Mouse (Mus musculus): ENCODE data around the gene Crygf. TPM values are rescaled to one million over a fixed set of nuclear protein-coding genes. Genes with fewer than 3 reads are reported as not detected.
"Not testable (repeated sequence)": the region's sequence is repeated elsewhere in the genome, so short reads cannot be mapped to it uniquely, and the experiment has no call there.

Crygf gene
- polyA plus RNA-seq (2014; fragmentation: Nextera tagmentation; extraction: Ambion mirVana), result not detected in 2 replicates

DNA sequence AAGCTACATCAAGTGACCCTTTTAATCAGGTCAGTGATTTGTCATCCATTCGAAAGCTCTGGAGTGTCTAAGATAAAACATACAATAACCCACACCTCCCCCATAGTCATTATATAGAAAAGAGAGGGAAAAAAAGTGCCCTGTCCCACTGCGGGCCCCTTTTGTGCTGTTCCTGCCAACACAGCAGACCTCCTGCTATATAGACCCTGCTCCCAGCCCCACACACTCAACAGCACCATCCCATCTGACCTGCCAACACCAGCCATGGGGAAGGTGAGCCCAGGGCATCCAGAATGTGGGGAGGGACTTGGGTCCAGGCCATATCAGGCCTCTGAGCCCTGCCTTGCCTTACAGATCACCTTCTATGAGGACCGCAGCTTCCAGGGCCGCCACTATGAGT is at the start of gene Crygf:
Gene Crygf, plus strand, starts transcription at position 227 of the 400 bp plus-strand sequence.
- 70% methylated on average over 4 of the region's 4 CpGs for WGBS
- H3K9ac ChIP-seq (ENCODE audit: low read length), result no peak within 1 kb of the TSS
- ATAC-seq (ENCODE audit: low FRiP score), result 0 out of 2 replicates have a peak, but pooled peaks have one; percentile 24

DNA sequence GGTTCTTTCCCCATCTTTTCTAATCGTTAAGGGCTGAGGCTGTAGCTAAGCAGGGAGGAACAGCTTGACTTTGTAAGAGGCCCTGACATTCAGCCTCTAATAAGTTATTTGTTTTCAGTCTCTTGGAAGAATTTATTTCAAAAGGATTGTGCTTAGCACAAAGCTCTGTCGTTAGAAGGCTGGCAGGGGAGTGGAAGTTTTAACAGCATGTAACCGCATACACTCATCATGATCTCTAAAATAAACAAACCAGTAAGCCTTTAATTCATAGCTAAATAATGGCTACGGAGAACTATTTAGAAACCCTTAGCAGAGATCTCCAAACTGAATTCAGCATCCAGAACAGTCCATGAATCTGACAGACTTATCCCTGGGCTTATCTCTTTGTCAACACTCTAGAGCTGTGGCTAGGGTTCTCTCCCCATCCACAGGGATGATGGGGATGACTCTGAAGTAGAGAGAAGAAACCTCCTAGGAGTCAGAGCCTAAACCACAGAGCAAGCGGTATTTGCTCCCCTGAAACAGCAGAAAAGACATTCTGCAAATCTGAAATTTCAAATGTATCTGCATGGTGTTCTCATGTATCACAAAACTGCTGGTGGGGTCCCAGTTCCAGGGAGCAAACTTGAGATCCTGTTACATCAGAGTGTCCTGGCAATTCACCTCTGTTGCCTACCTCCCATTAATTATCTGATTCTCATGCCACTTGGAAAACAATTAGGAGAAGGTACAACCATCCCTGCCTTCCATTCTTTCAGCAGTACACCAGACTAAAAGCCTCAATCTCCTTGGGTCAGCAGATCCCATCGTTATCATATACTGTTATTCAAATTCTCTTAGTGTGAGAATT is 734 bp upstream of the Crygf start:
- Histone ChIP-seq H3K9me3 (ENCODE audit: control insufficient read depth, low read length) (no peaks in the 10 kb centered on the region), H3K27ac (ENCODE audit: low read depth, low read length) (no peak overlapping the region), H3K36me3 (ENCODE audit: control insufficient read depth, insufficient read depth, low read length) (no peaks in the 10 kb centered on the region), H3K4me3 (ENCODE audit: low read depth, low read length) (no peak overlapping the region), H3K9ac (ENCODE audit: low read length) (no peak overlapping the region), H3K4me2 (no peak overlapping the region), H3K27me3 (ENCODE audit: control insufficient read depth, insufficient read depth, low read length) (no peaks in the 10 kb centered on the region), H3K4me1 (ENCODE audit: control insufficient read depth, insufficient read depth, low read length) (no peaks in the 10 kb centered on the region)
- DNase-seq (ENCODE audit: low spot score, missing footprints) (no peak), ATAC-seq (ENCODE audit: low FRiP score) (peak; percentile 67; the same call in 1 of the 2 replicates)
- 51% methylated on average over 6 of the region's 6 CpGs for WGBS

More for the DNA sequence above, at the start of gene Crygf:
- DNase-seq (ENCODE audit: low spot score, missing footprints), result no peak
- no peaks in the 10 kb centered on the region for H3K9me3 ChIP-seq (ENCODE audit: control insufficient read depth, low read length)
- H3K27me3 ChIP-seq (ENCODE audit: control insufficient read depth, insufficient read depth, low read length), result no peaks in the 10 kb centered on the region
- no peaks in the 10 kb centered on the region for H3K4me1 ChIP-seq (ENCODE audit: control insufficient read depth, insufficient read depth, low read length)
- H3K27ac ChIP-seq (ENCODE audit: low read depth, low read length), result no peak within 1 kb of the TSS
- no peaks in the 10 kb centered on the region for H3K36me3 ChIP-seq (ENCODE audit: control insufficient read depth, insufficient read depth, low read length)
- no peak within 1 kb of the TSS for H3K4me2 ChIP-seq
- H3K4me3 ChIP-seq (ENCODE audit: low read depth, low read length), result no peak within 1 kb of the TSS

DNA sequence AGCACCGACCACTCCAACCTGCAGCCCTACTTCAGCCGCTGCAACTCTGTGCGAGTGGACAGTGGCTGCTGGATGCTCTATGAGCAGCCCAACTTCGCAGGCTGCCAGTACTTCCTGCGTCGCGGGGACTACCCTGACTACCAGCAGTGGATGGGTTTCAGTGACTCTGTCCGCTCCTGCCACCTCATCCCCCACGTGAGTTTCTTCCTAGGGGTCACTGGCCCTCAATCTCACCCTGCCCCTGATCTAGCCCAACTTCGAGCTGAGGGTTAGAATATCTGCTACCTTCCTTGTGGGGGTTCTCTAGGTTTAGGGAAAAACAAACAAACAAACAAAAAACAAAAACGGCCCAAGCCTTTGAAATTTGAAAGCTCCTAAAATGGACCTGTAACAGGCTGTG is 376 bp downstream of the Crygf start:
- not testable (repeated sequence) for H3K27ac ChIP-seq (ENCODE audit: low read depth, low read length); DNase-seq (ENCODE audit: low spot score, missing footprints); H3K27me3 ChIP-seq (ENCODE audit: control insufficient read depth, insufficient read depth, low read length); H3K36me3 ChIP-seq (ENCODE audit: control insufficient read depth, insufficient read depth, low read length); H3K4me1 ChIP-seq (ENCODE audit: control insufficient read depth, insufficient read depth, low read length); H3K9ac ChIP-seq (ENCODE audit: low read length); H3K4me3 ChIP-seq (ENCODE audit: low read depth, low read length); H3K4me2 ChIP-seq; H3K9me3 ChIP-seq (ENCODE audit: control insufficient read depth, low read length)
- ATAC-seq (ENCODE audit: low FRiP score), result 0 out of 2 replicates have a peak, but pooled peaks have one; percentile 7
- 84% methylated on average over 11 of the region's 11 CpGs for WGBS

DNA sequence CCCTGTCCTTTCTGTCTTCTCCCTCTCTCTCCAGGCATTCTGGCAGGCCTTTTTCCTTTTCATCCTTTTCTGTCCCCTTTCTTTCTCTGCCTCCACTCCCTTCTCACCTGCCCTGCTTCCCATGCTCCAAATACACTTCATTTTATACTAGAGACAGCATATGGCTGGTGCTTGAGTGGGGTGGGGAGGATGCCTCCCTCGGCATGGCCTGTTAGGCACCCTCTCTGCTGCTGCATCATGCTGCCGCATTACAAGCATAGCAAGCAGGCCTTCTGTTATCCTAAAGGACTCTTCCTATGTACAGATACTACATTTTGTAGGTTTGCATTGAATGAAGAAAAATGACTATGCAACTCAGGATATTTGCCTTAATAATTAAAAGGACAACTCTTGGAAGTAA is 3.7 kb downstream of the Crygf start:
- ATAC-seq (ENCODE audit: low FRiP score) (no peak), DNase-seq (ENCODE audit: low spot score, missing footprints) (no peak)
- no peaks in the 10 kb centered on the region for H3K9me3 ChIP-seq (ENCODE audit: control insufficient read depth, low read length)
- H3K27ac ChIP-seq (ENCODE audit: low read depth, low read length), result no peak overlapping the region
- 83% methylated on average over 2 of the region's 2 CpGs for WGBS
- H3K4me1 ChIP-seq (ENCODE audit: control insufficient read depth, insufficient read depth, low read length), result no peaks in the 10 kb centered on the region
- H3K9ac ChIP-seq (ENCODE audit: low read length), result no peak overlapping the region
- no peaks in the 10 kb centered on the region for H3K36me3 ChIP-seq (ENCODE audit: control insufficient read depth, insufficient read depth, low read length)
- H3K4me2 ChIP-seq, result no peak overlapping the region
- H3K4me3 ChIP-seq (ENCODE audit: low read depth, low read length), result no peak overlapping the region
- H3K27me3 ChIP-seq (ENCODE audit: control insufficient read depth, insufficient read depth, low read length), result no peaks in the 10 kb centered on the region

DNA sequence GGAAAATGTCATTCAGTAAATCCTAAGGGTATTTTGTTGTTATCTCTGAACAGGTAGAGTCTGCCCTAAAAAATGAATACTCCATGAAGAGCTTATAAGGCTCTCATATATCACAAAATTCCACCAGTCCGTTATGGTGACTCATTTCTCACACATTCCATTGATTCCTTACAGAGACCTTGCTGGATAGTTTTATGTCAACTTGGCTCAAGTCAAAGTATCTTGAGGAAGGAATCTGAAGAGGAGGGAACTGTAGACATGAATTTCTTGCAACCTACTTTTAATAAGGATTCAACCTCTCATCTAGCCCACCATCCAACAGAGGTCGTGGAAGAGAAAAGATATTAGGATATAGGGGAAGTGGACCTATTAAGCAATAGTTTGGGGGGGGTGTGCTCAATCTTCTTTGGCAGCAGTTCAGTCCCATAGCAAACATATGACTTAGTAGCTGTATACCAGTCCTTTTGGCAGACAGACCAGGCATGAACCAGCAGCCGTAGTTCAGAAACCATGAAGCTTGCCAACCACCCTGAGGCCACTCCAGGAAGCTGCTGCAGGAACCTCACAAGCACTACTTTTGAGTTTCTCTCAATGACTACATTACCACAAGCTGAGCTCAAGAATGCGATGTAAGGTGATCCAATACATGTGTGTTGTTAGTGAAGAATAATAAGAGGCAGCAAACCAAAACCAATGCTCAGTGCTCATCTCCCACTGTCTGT is 5.9 kb downstream of the Crygf start:
- no peak overlapping the region for H3K4me2 ChIP-seq
- H3K27me3 ChIP-seq (ENCODE audit: control insufficient read depth, insufficient read depth, low read length), result no peaks in the 10 kb centered on the region
- H3K4me1 ChIP-seq (ENCODE audit: control insufficient read depth, insufficient read depth, low read length), result no peaks in the 10 kb centered on the region
- no peak overlapping the region for H3K27ac ChIP-seq (ENCODE audit: low read depth, low read length)
- WGBS, result 86% methylated on average over 4 of the region's 4 CpGs
- no peaks in the 10 kb centered on the region for H3K9me3 ChIP-seq (ENCODE audit: control insufficient read depth, low read length)
- H3K4me3 ChIP-seq (ENCODE audit: low read depth, low read length), result no peak overlapping the region
- no peak for DNase-seq (ENCODE audit: low spot score, missing footprints)
- H3K36me3 ChIP-seq (ENCODE audit: control insufficient read depth, insufficient read depth, low read length), result no peaks in the 10 kb centered on the region
- H3K9ac ChIP-seq (ENCODE audit: low read length), result no peak overlapping the region
- no peak for ATAC-seq (ENCODE audit: low FRiP score)

Other genes with a start within 250 kb of the Crygf start
- 194 and 213 TPM in 2 replicates for gene Map2, start 248.8 kb downstream of the Crygf start, polyA plus RNA-seq (2014; fragmentation: Nextera tagmentation; extraction: Ambion mirVana)